Mouse (Mus musculus): ENCODE measurements around the gene March10. TPM values are rescaled to one million over a fixed set of nuclear protein-coding genes. Genes with fewer than 3 reads are reported as not detected.

Gene March10
- polyA plus RNA-seq, 2 experiments, result not detected

DNA sequence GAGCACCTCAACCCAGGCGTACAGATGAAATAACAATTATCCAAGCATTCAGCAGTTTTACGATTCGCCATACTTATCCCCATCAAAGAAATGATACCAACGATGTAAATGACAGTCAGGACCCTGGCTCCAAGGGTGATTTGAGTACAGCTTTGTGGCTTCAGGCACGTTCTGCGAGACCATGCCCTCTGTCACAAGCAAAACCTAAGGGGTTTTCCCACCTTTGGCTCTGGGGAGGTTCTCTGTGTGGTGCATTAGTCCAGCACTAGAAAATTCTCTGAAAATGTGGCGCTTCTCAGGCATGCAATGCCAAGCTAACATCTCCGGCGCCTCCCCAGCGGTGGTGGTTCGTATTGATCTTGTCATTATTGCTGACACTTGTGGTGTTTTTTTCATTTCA, 47.1 kb downstream of the March10 start:
- Histone ChIP-seq H3K27me3 (ENCODE audit: control insufficient read depth, insufficient read depth, low read length) (no peaks in the 10 kb centered on the region), H3K36me3 (replicated peaks; ENCODE audit: control insufficient read depth, insufficient read depth, low read depth) (no peaks in the 10 kb centered on the region), H3K27ac (no peak overlapping the region), H3K9me3 (ENCODE audit: control insufficient read depth, low read length) (no peaks in the 10 kb centered on the region), H3K4me2 (ENCODE audit: low read depth) (no peak overlapping the region), H3K4me3 (ENCODE audit: insufficient read depth in 1 of 2, low read depth in 2 of 2, low read length in 2 of 2) (no peak overlapping the region), H3K4me1 (replicated peaks; ENCODE audit: control insufficient read depth in 2 of 2, insufficient read depth in 2 of 2, low read length in 1 of 2) (no peaks in the 10 kb centered on the region), H3K9ac (replicated peaks) (no peak overlapping the region)
- DNase-seq (ENCODE audit: low read depth in 3 of 3, low spot score in 3 of 3) (no peak), ATAC-seq (ENCODE audit: insufficient read depth) (no peak)
- TF ChIP-seq EP300 (IDR thresholded peaks at IDR 0.05; ENCODE audit: low read depth) (no peak), CTCF (IDR thresholded peaks at IDR 0.05; ENCODE audit: low read depth) (no peak)
- 68% methylated on average over 11 of the region's 11 CpGs for WGBS (ENCODE audit: insufficient replicate concordance)

DNA sequence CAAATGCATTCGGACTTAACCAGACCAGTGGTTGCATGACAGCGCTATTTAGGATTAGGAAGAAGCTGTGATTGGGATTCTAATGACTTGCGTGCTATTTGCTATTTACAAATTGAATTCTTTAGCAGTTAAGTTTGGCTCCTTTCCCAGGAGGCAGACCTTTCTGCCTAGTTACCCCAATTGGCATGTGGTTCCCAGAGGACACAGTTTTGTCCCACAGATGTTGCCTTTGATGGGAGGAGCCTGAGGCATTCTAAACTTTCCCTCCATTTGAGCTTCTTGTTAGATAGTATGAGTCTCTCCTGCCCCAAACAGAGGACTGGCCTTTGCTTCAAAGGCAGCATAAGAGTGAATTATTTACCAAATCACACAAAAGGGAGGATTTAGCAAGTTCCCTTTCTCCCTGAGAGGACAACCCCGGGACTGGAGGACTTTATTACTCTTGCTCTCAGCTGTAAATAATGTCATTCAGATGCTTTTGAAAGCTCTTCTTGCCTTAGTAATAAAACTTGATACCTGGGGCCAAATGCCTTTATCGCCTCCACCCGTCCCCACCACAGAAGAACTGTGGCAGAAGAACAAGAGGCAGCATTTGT, 48.6 kb downstream of the March10 start:
- no peak overlapping the region for H3K27ac ChIP-seq
- ATAC-seq (ENCODE audit: insufficient read depth) (no peak), DNase-seq (ENCODE audit: low read depth in 3 of 3, low spot score in 3 of 3) (no peak)
- H3K27me3 ChIP-seq (ENCODE audit: control insufficient read depth, insufficient read depth, low read length), result no peaks in the 10 kb centered on the region
- H3K36me3 ChIP-seq (replicated peaks; ENCODE audit: control insufficient read depth, insufficient read depth, low read depth), result no peaks in the 10 kb centered on the region
- no peak overlapping the region for H3K4me3 ChIP-seq (ENCODE audit: insufficient read depth in 1 of 2, low read depth in 2 of 2, low read length in 2 of 2)
- no peak overlapping the region for H3K4me2 ChIP-seq (ENCODE audit: low read depth)
- H3K9ac ChIP-seq (replicated peaks), result no peak overlapping the region
- TF ChIP-seq EP300 (IDR thresholded peaks at IDR 0.05; ENCODE audit: low read depth) (no peak), CTCF (IDR thresholded peaks at IDR 0.05; ENCODE audit: low read depth) (no peak)
- 54% methylated on average over 6 of the region's 6 CpGs for WGBS (ENCODE audit: insufficient replicate concordance)
- no peaks in the 10 kb centered on the region for H3K4me1 ChIP-seq (replicated peaks; ENCODE audit: control insufficient read depth in 2 of 2, insufficient read depth in 2 of 2, low read length in 1 of 2)
- H3K9me3 ChIP-seq (ENCODE audit: control insufficient read depth, low read length), result no peaks in the 10 kb centered on the region

DNA sequence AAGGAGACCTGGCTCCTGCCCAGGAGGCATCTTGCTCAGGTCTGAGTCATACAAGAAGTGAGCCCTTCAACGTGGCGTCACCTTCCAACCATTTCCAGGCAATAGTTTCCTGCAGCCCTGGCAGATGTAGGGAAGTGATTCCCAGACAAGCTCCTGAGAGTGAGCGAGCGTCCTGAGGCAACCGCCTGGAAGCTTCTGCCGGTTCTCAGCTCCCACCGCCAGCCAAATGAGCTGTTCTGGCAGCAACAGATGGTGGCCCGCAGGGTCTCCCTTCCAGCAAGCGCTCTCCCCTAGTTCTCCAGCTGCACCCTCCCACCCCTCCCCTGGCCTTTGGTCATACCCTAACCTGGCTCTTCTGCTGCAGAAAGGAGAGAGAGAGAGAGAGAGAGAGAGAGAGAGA, 54.2 kb downstream of the March10 start:
- no peaks in the 10 kb centered on the region; the same call in none of the 2 replicates for H3K27me3 ChIP-seq (ENCODE audit: control insufficient read depth, insufficient read depth, low read length)
- no peak overlapping the region for H3K9ac ChIP-seq (replicated peaks)
- no peak overlapping the region for H3K4me2 ChIP-seq (ENCODE audit: low read depth)
- TF ChIP-seq CTCF (IDR thresholded peaks at IDR 0.05; ENCODE audit: low read depth), result no peak
- no peak for TF ChIP-seq EP300 (IDR thresholded peaks at IDR 0.05; ENCODE audit: low read depth)
- no peak for DNase-seq (ENCODE audit: low read depth in 3 of 3, low spot score in 3 of 3)
- no peaks in the 10 kb centered on the region for H3K4me1 ChIP-seq (replicated peaks; ENCODE audit: control insufficient read depth in 2 of 2, insufficient read depth in 2 of 2, low read length in 1 of 2)
- no peaks in the 10 kb centered on the region for H3K36me3 ChIP-seq (replicated peaks; ENCODE audit: control insufficient read depth, insufficient read depth, low read depth)
- H3K9me3 ChIP-seq (ENCODE audit: control insufficient read depth, low read length), result no peaks in the 10 kb centered on the region
- no peak overlapping the region for H3K4me3 ChIP-seq (ENCODE audit: insufficient read depth in 1 of 2, low read depth in 2 of 2, low read length in 2 of 2)
- no peak overlapping the region for H3K27ac ChIP-seq
- no peak for ATAC-seq (ENCODE audit: insufficient read depth)
- WGBS (ENCODE audit: insufficient replicate concordance), result 47% methylated on average over 9 of the region's 9 CpGs

DNA sequence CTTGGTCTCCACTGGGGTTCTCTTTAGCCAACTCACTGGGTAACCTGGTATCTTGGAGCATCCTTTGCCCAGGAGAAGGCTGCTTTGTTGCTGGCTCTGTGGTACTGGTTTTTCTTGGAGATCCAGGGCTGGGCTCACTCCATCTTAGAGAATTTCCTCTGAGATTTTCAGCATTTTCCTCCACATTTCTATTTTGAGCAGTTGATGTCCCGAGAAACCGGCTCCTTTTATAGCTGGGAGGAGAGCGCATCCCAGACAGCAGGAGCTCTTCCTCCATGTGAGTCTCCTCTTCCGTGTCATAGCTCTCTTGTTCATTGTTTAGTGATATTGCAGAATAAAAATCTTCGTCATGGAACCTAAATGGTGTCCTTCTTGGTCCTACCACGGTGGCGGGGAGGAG, 66.2 kb downstream of the March10 start:
- H3K4me1 ChIP-seq (replicated peaks; ENCODE audit: control insufficient read depth in 2 of 2, insufficient read depth in 2 of 2, low read length in 1 of 2), result peaks cover 6% of the 10 kb centered on the region in 2 experiments; a peak in 3 of 4 replicates
- 77% methylated on average over 7 of the region's 7 CpGs for WGBS (ENCODE audit: insufficient replicate concordance)
- no peak for DNase-seq (ENCODE audit: low read depth in 3 of 3, low spot score in 3 of 3)

DNA sequence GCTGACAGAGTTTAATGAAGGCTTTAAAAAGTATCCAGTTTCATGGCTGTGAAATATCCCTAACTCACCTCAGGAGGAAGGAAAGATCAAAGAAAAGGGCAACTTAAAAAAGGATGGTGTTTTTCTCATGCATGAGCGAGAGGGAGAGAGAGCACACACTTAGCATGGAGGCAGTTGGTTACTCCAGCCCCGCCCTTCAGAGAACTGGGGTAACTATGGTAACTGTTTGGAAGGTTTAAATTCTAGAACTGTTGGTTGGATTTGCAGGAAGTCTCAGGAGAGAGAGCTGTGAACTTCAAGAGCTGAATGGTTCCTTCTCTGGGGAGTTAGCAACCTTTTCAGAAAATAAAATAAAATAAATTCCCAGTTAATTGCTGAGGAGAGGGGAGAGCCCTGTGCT, 67.9 kb downstream of the March10 start:
- WGBS (ENCODE audit: insufficient replicate concordance), result 50% methylated on average over 2 of the region's 2 CpGs
- TF ChIP-seq EP300 (IDR thresholded peaks at IDR 0.05; ENCODE audit: low read depth), result no peak
- no peak for TF ChIP-seq CTCF (IDR thresholded peaks at IDR 0.05; ENCODE audit: low read depth)
- ATAC-seq (ENCODE audit: insufficient read depth) (no peak), DNase-seq (ENCODE audit: low read depth in 3 of 3, low spot score in 3 of 3) (no peak)
- no peak overlapping the region for H3K27ac ChIP-seq
- no peak overlapping the region for H3K4me3 ChIP-seq (ENCODE audit: insufficient read depth in 1 of 2, low read depth in 2 of 2, low read length in 2 of 2)
- no peak overlapping the region for H3K4me2 ChIP-seq (ENCODE audit: low read depth)
- peaks cover 6% of the 10 kb centered on the region in 2 experiments; a peak in 3 of 4 replicates for H3K4me1 ChIP-seq (replicated peaks; ENCODE audit: control insufficient read depth in 2 of 2, insufficient read depth in 2 of 2, low read length in 1 of 2)
- H3K27me3 ChIP-seq (ENCODE audit: control insufficient read depth, insufficient read depth, low read length), result no peaks in the 10 kb centered on the region
- H3K36me3 ChIP-seq (replicated peaks; ENCODE audit: control insufficient read depth, insufficient read depth, low read depth), result no peaks in the 10 kb centered on the region
- no peak overlapping the region for H3K9ac ChIP-seq (replicated peaks)
- no peaks in the 10 kb centered on the region for H3K9me3 ChIP-seq (ENCODE audit: control insufficient read depth, low read length)

More for the DNA sequence above, 66.2 kb downstream of the March10 start:
- H3K36me3 ChIP-seq (replicated peaks; ENCODE audit: control insufficient read depth, insufficient read depth, low read depth), result no peaks in the 10 kb centered on the region
- no peaks in the 10 kb centered on the region for H3K27me3 ChIP-seq (ENCODE audit: control insufficient read depth, insufficient read depth, low read length)
- H3K4me2 ChIP-seq (ENCODE audit: low read depth), result no peak overlapping the region
- TF ChIP-seq CTCF (IDR thresholded peaks at IDR 0.05; ENCODE audit: low read depth) (no peak), EP300 (IDR thresholded peaks at IDR 0.05; ENCODE audit: low read depth) (no peak)
- no peak overlapping the region for H3K27ac ChIP-seq
- H3K9ac ChIP-seq (replicated peaks), result no peak overlapping the region
- no peak overlapping the region for H3K4me3 ChIP-seq (ENCODE audit: insufficient read depth in 1 of 2, low read depth in 2 of 2, low read length in 2 of 2)
- ATAC-seq (ENCODE audit: insufficient read depth), result no peak
- H3K9me3 ChIP-seq (ENCODE audit: control insufficient read depth, low read length), result no peaks in the 10 kb centered on the region

Measured in liver, embryonic 14.5 days (tissue).